Mouse (Mus musculus) brown adipose tissue, adult 24 weeks (tissue): Measurements from ENCODE around the gene Exog. TPM values are rescaled to one million over a fixed set of nuclear protein-coding genes. Genes with fewer than 3 reads are reported as not detected.

Experiments used
- H3K27ac ChIP-seq: fragments of 200-500 bp; replicated peaks from 2 replicates; pipeline ENCODE4 v1.5.1; 2012; ENCODE audit warnings: low read depth, mild to moderate bottlenecking, low read length
- H3K4me1 ChIP-seq: fragments of 200-500 bp; 2 replicates; pipeline ENCODE4 v1.6.1; 2012; ENCODE audit warnings: low read length, mixed read lengths; ENCODE audit not compliant: control insufficient read depth, insufficient read depth, insufficient read length
- H3K4me3 ChIP-seq: fragments of 200-500 bp; 2 replicates; pipeline ENCODE4 v1.5.1; 2012; ENCODE audit warnings: low read depth, mild to moderate bottlenecking, low read length, moderate library complexity; ENCODE audit not compliant: insufficient read depth
- polyA plus RNA-seq: library from polyadenylated mRNA; stranded (reverse); fragments of >200 nt; gene quantifications from 2 replicates; pipeline ENCODE4 v1.2.4, GENCODE M21; 2012; ENCODE audit not compliant: missing spikeins, insufficient read depth, insufficient read length

Gene Exog
- polyA plus RNA-seq, 1 experiment = 2.7 TPM

GRCm38 (mm10) chr9:119477754-119478153, 33.0 kb downstream of the Exog start:
- H3K4me1 ChIP-seq = no peaks in the 10 kb centered on the region
- H3K4me3 ChIP-seq = no peak overlapping the region
- H3K27ac ChIP-seq = no peak overlapping the region

- Histone ChIP-seq H3K4me3 (no peak overlapping the region), H3K27ac (no peak overlapping the region), H3K4me1 (no peaks in the 10 kb centered on the region)
These were observed 33.6 kb downstream of the Exog start for GRCm38 (mm10) chr9:119478345-119478744.

- Histone ChIP-seq H3K4me3 (no peak overlapping the region), H3K27ac (no peak overlapping the region), H3K4me1 (no peaks in the 10 kb centered on the region)
These were observed 34.6 kb downstream of the Exog start for GRCm38 (mm10) chr9:119479297-119479696.

- no peaks in the 10 kb centered on the region for H3K4me1 ChIP-seq
- H3K4me3 ChIP-seq = no peak overlapping the region
- H3K27ac ChIP-seq = no peak overlapping the region
These were observed 36.9 kb downstream of the Exog start for GRCm38 (mm10) chr9:119481612-119482011.

- no peak overlapping the region for H3K27ac ChIP-seq
- no peaks in the 10 kb centered on the region for H3K4me1 ChIP-seq
- no peak overlapping the region for H3K4me3 ChIP-seq
These were observed 39.0 kb downstream of the Exog start for GRCm38 (mm10) chr9:119483554-119484353.

GRCm38 (mm10) chr9:119484420-119484819, 39.7 kb downstream of the Exog start:
- H3K27ac ChIP-seq = no peak overlapping the region
- H3K4me3 ChIP-seq = no peak overlapping the region
- no peaks in the 10 kb centered on the region for H3K4me1 ChIP-seq

GRCm38 (mm10) chr9:119484868-119485267, 40.1 kb downstream of the Exog start:
- Histone ChIP-seq H3K4me3 (no peak overlapping the region), H3K4me1 (no peaks in the 10 kb centered on the region), H3K27ac (no peak overlapping the region)

- no peak overlapping the region for H3K27ac ChIP-seq
- H3K4me3 ChIP-seq = no peak overlapping the region
- no peaks in the 10 kb centered on the region for H3K4me1 ChIP-seq
These were observed 51.6 kb downstream of the Exog start for GRCm38 (mm10) chr9:119496354-119496753.

GRCm38 (mm10) chr9:119496960-119497359, 52.2 kb downstream of the Exog start:
- no peak overlapping the region for H3K4me3 ChIP-seq
- H3K4me1 ChIP-seq = no peaks in the 10 kb centered on the region
- no peak overlapping the region for H3K27ac ChIP-seq

- Histone ChIP-seq H3K4me3 (no peak overlapping the region), H3K4me1 (no peaks in the 10 kb centered on the region), H3K27ac (no peak overlapping the region)
These were observed 53.0 kb downstream of the Exog start for GRCm38 (mm10) chr9:119497546-119498246.

GRCm38 (mm10) chr9:119498247-119498607, 53.5 kb downstream of the Exog start:
- Histone ChIP-seq H3K4me1 (no peaks in the 10 kb centered on the region), H3K27ac (no peak overlapping the region), H3K4me3 (no peak overlapping the region)

GRCm38 (mm10) chr9:119498885-119499284, 54.1 kb downstream of the Exog start:
- Histone ChIP-seq H3K4me3 (no peak overlapping the region), H3K27ac (no peak overlapping the region), H3K4me1 (no peaks in the 10 kb centered on the region)

- Histone ChIP-seq H3K4me1 (no peaks in the 10 kb centered on the region), H3K4me3 (no peak overlapping the region), H3K27ac (no peak overlapping the region)
These were observed 58.9 kb downstream of the Exog start for GRCm38 (mm10) chr9:119503613-119504012.

GRCm38 (mm10) chr9:119504981-119505658, 60.4 kb downstream of the Exog start:
- H3K4me3 ChIP-seq = no peak overlapping the region
- H3K27ac ChIP-seq = no peak overlapping the region
- no peaks in the 10 kb centered on the region for H3K4me1 ChIP-seq

- Histone ChIP-seq H3K4me1 (no peaks in the 10 kb centered on the region), H3K4me3 (no peak overlapping the region), H3K27ac (no peak overlapping the region)
These were observed 66.2 kb downstream of the Exog start for GRCm38 (mm10) chr9:119510902-119511301.
